Mouse (Mus musculus) heart, embryonic 14.5 days (tissue): Measurements from ENCODE around the gene Ptges3l. TPM values are rescaled to one million over a fixed set of nuclear protein-coding genes. Genes with fewer than 3 reads are reported as not detected.
A peak's percentile ranks its signal among the peaks of the same experiment; 100 is the strongest.

ENCODE experiments used
- ATAC-seq: fragments of 200-750 bp; cut with Nextera tagmentation; 2 replicates; pipeline ENCODE4 v1.8.0; 2017; ENCODE audit warnings: low read depth, moderate TSS enrichment; ENCODE audit not compliant: insufficient number of reproducible peaks, insufficient read depth, low FRiP score
- H3K27ac ChIP-seq, 2 experiments: fragments of 200-500 bp in 1 of 2; fragments of 300-500 bp in 1 of 2; sonication (generic) in 1 of 2; replicated peaks in 1 of 2; 2 replicates each; pipeline ENCODE4 v1.5.1; 2012 to 2014; ENCODE audit warnings: low read depth in 2 of 2, low read length in 2 of 2, control low read depth in 1 of 2, mild to moderate bottlenecking in 1 of 2, mixed read lengths in 1 of 2; ENCODE audit not compliant: control insufficient read depth in 1 of 2, insufficient read depth in 1 of 2
- H3K27me3 ChIP-seq: fragments of 300-500 bp; sonication (generic); 2 replicates; pipeline ENCODE4 v1.6.1; 2014; ENCODE audit warnings: mild to moderate bottlenecking, low read length, control low read depth; ENCODE audit not compliant: control insufficient read depth, insufficient read depth
- H3K36me3 ChIP-seq: fragments of 300-500 bp; sonication (generic); 2 replicates; pipeline ENCODE4 v1.6.1; 2014; ENCODE audit warnings: mild to moderate bottlenecking, control low read depth, low read length, mixed read lengths; ENCODE audit not compliant: control insufficient read depth, insufficient read depth
- H3K4me1 ChIP-seq, 2 experiments: fragments of 200-500 bp in 1 of 2; fragments of 300-500 bp in 1 of 2; sonication (generic) in 1 of 2; 2 replicates each; pipeline ENCODE4 v1.6.1; 2012 to 2014; ENCODE audit warnings: low read length in 2 of 2, control low read depth in 1 of 2, mixed read lengths in 1 of 2; ENCODE audit not compliant: control insufficient read depth in 2 of 2, insufficient read depth in 2 of 2
- H3K4me2 ChIP-seq: fragments of 300-500 bp; sonication (generic); 2 replicates; pipeline ENCODE4 v1.6.1; 2014; ENCODE audit warnings: mild to moderate bottlenecking, low read length
- H3K4me3 ChIP-seq, 2 experiments: fragments of 200-500 bp in 1 of 2; fragments of 300-500 bp in 1 of 2; sonication (generic) in 1 of 2; 2 replicates each; pipeline ENCODE4 v1.5.1; 2012 to 2014; ENCODE audit warnings: low read length in 2 of 2, mild to moderate bottlenecking in 2 of 2, control low read depth in 1 of 2, low read depth in 1 of 2, moderate library complexity in 1 of 2; ENCODE audit not compliant: control insufficient read depth in 1 of 2, insufficient read depth in 1 of 2
- H3K9ac ChIP-seq: fragments of 300-500 bp; sonication (generic); 2 replicates; pipeline ENCODE4 v1.6.1; 2014; ENCODE audit warnings: mild to moderate bottlenecking, low read length
- H3K9me3 ChIP-seq: fragments of 300-500 bp; sonication (generic); 2 replicates; pipeline ENCODE4 v1.6.1; 2016; ENCODE audit warnings: low read length, control low read depth; ENCODE audit not compliant: control insufficient read depth
- WGBS: fragments of 180-500 bp; shearing (Covaris S2); extraction: QIAGEN DNeasy Blood & Tissue Kit; methylation state at CpG from one replicate; pipeline ENCODE4 v1.1.7; 2014; 5-methylcytosine and 5-hydroxymethylcytosine counted together
- polyA plus RNA-seq: library from polyadenylated mRNA; unstranded; fragments of >200 nt; fragmentation: Nextera tagmentation; extraction: Ambion mirVana; gene quantifications from 2 replicates; pipeline ENCODE4 v1.2.1, GENCODE M21; 2014

Ptges3l gene
- polyA plus RNA-seq, 1 experiment from 2014 or later = 81.7 TPM

DNA sequence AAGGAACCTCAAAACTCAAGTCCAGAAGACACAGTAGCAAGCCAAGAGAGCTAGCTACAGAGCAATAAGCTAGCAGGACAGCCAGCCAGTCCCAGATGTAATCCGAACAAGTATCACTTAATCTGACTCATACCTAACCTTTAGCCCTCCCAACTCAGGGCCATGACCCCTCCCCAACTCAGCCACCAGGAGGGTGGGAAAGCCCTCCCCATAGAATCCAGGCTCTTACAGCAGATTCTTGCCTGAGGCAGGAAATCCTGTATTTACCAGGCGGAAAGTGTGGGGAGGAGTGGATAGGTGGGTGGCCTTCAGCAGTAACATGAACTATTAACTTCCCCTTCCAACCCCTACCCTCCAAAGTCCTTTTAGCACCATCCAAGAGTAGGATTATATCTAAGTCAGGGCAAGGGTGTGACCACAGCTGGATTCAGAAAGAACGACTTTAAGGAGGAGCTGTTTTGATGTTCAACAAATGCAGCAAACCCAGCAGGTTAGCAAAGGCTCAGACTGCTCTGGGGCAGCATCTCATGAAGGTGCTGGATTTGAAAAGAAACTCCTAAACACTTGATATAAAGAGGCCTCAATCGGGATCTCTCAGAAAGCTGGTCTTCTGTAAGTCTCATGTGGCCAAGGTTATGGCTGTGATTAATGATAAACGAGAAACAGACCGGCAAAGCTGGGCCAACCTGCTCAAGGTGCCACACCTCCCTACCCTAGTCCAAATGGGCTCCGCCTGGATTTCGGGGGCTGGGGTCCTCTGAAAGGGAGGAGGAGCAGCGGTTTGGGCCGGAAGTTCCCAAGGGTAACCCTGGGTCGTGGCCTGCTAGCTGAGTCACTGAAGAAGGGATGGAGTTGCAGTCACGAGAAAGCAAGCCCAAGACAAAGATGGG, 39.3 kb upstream of the Ptges3l start, which contains the start of gene Rnd2:
Gene Rnd2, plus strand, starts transcription at position 789 of the 890 bp plus-strand sequence.
- peaks cover 34% of the 10 kb centered on the region for H3K36me3 ChIP-seq
- H3K9me3 ChIP-seq = no peaks in the 10 kb centered on the region
- peak within 1 kb of the TSS; percentile 83 for H3K9ac ChIP-seq
- H3K4me3 ChIP-seq = peak within 1 kb of the TSS; percentile 69 to 80
- H3K27ac ChIP-seq = peak within 1 kb of the TSS; percentile 78 to 89
- ATAC-seq = no peak
- H3K27me3 ChIP-seq = no peaks in the 10 kb centered on the region
- peaks cover 14 to 41% of the 10 kb centered on the region in 2 experiments for H3K4me1 ChIP-seq
- 15% methylated on average over 12 of the region's 12 CpGs for whole genome bisulfite sequencing
- peak within 1 kb of the TSS; percentile 98 for H3K4me2 ChIP-seq

DNA sequence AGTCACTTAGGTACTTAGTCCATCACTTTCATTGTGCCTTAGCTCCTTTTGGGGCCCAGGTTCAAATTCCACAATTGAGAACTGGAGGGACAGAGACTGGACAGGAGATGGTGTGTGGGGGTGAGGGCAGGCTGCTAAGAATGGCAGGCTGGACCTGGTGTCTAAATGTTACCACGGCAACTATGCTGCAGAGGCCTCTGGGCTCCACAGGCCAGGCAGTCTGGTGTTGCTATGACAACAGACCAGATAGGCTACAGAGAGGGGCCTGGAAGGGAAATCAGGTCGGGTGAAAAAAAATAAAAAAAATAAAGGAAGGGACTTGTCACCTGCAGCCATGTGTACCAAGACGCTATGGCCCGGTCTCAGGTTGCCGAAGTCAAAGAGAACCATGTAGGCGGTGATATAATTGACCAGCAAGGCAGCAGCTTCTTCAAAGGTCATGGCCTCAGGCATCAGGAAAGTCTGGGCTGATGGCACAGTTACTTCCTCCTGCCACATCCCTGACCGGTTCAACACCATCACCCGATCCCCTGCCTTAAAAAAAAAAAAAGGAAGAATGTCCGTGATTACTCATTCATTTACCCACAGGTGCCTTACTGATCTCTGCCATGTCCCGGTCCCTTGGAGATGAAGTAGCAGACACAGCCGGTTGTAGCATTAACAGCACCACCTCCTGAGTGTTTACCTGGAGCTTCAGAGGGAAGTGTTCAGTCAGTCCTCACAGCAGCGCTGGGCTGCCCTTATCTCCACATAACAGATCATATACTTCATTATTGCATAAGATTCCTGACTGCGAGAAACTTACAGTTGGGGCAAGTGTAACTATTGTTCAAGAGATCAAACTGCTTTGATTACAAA, 37.7 kb upstream of the Ptges3l start:
- no peak for ATAC-seq

GRCm38 (mm10) chr11:101462141-101462540, 37.0 kb upstream of the Ptges3l start:
- WGBS = 89% methylated on average over 14 of the region's 14 CpGs
- no peaks in the 10 kb centered on the region for H3K27me3 ChIP-seq
- H3K27ac ChIP-seq = no peak overlapping the region
- H3K9ac ChIP-seq = no peak overlapping the region
- H3K4me3 ChIP-seq = no peak overlapping the region
- H3K4me2 ChIP-seq = no peak overlapping the region
- ATAC-seq = no peak
- peaks cover 57% of the 10 kb centered on the region for H3K36me3 ChIP-seq
- H3K9me3 ChIP-seq = no peaks in the 10 kb centered on the region
- peaks cover 11 to 31% of the 10 kb centered on the region in 2 experiments for H3K4me1 ChIP-seq

More for the DNA sequence above, 37.7 kb upstream of the Ptges3l start:
- Histone ChIP-seq H3K4me1 (peaks cover 11 to 34% of the 10 kb centered on the region in 2 experiments), H3K27me3 (no peaks in the 10 kb centered on the region), H3K9me3 (no peaks in the 10 kb centered on the region), H3K4me3 (no peak overlapping the region), H3K36me3 (peaks cover 50% of the 10 kb centered on the region), H3K9ac (no peak overlapping the region), H3K27ac (no peak overlapping the region), H3K4me2 (no peak overlapping the region)
- whole genome bisulfite sequencing = 47% methylated on average over 13 of the region's 13 CpGs

GRCm38 (mm10) chr11:101460321-101460720, 35.2 kb upstream of the Ptges3l start:
- 84% methylated on average over 15 of the region's 15 CpGs for WGBS
- Histone ChIP-seq H3K4me2 (no peak overlapping the region), H3K36me3 (peaks cover 64% of the 10 kb centered on the region), H3K27ac (no peak overlapping the region), H3K9ac (no peak overlapping the region), H3K4me1 (peaks cover 11 to 24% of the 10 kb centered on the region in 2 experiments), H3K9me3 (no peaks in the 10 kb centered on the region), H3K4me3 (no peak overlapping the region), H3K27me3 (no peaks in the 10 kb centered on the region)
- no peak for ATAC-seq

DNA sequence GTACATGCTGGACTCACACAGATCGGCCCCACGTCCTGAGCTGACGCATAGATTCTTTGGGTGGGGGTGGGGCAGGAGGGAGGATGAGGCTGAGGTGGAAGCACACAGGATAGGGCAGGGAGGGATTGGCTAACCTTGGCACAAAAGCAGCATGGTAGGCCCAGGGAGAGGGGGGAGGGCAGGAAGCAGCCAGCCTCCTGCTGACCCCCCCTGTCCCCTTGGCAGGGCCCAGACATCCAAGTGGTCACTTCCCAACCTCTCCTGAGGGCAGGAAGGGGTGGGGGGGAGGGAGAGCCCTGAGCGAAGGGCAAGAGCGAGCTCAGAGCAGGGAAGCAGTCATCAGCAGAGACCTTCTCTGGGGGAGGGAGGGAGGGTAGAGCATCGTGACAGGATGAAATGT, 34.6 kb upstream of the Ptges3l start:
- Histone ChIP-seq H3K4me1 (peaks cover 9 to 22% of the 10 kb centered on the region in 2 experiments), H3K27ac (no peak overlapping the region), H3K9ac (no peak overlapping the region), H3K36me3 (peaks cover 64% of the 10 kb centered on the region), H3K4me2 (no peak overlapping the region), H3K4me3 (no peak overlapping the region), H3K9me3 (no peaks in the 10 kb centered on the region), H3K27me3 (no peaks in the 10 kb centered on the region)
- no peak for ATAC-seq
- 45% methylated on average over 6 of the region's 6 CpGs for WGBS

GRCm38 (mm10) chr11:101458217-101458616, 33.1 kb upstream of the Ptges3l start:
- H3K9ac ChIP-seq = no peak overlapping the region
- no peak for ATAC-seq
- H3K4me3 ChIP-seq = no peak overlapping the region
- no peaks in the 10 kb centered on the region for H3K27me3 ChIP-seq
- peaks cover 64% of the 10 kb centered on the region for H3K36me3 ChIP-seq
- H3K9me3 ChIP-seq = no peaks in the 10 kb centered on the region
- no peak overlapping the region for H3K27ac ChIP-seq
- no peak overlapping the region for H3K4me2 ChIP-seq
- peaks cover 4 to 8% of the 10 kb centered on the region in 2 experiments; a peak in 3 of 4 replicates for H3K4me1 ChIP-seq
- 75% methylated on average over 12 of the region's 12 CpGs for WGBS

GRCm38 (mm10) chr11:101457631-101458030, 32.5 kb upstream of the Ptges3l start:
- Histone ChIP-seq H3K9me3 (no peaks in the 10 kb centered on the region), H3K4me1 (peaks cover 2% of the 10 kb centered on the region in 2 experiments; a peak in 3 of 4 replicates), H3K27ac (no peak overlapping the region), H3K36me3 (peaks cover 62% of the 10 kb centered on the region), H3K27me3 (no peaks in the 10 kb centered on the region), H3K4me2 (no peak overlapping the region), H3K9ac (no peak overlapping the region), H3K4me3 (no peak overlapping the region)
- WGBS = 88% methylated on average over 9 of the region's 9 CpGs
- ATAC-seq = no peak
